Mouse (Mus musculus) thymus, adult 2 months (tissue): Measurements from ENCODE around the gene Xrcc1.

Experiments used
- CTCF ChIP-seq: fragments of 200-500 bp; IDR thresholded peaks from 2 replicates; pipeline ENCODE4 v1.5.1; 2012; ENCODE audit warnings: mild to moderate bottlenecking, control low read depth, low read length, moderate library complexity, borderline replicate concordance; ENCODE audit not compliant: control insufficient read depth, poor library complexity, insufficient read depth; ENCODE audit errors: extremely low read depth
- POLR2A ChIP-seq: fragments of 200-500 bp; IDR thresholded peaks from 2 replicates; pipeline ENCODE4 v1.6.1; 2012; ENCODE audit warnings: mild to moderate bottlenecking, low read length, control low read depth, moderate library complexity; ENCODE audit not compliant: control insufficient read depth, poor library complexity, insufficient read depth; ENCODE audit errors: extremely low read depth

- TF ChIP-seq CTCF (no peak), POLR2A (no peak)
Observed at GRCm38 (mm10) chr7:24614816-24615215, 68.7 kb downstream of the Xrcc1 start.
